Mouse (Mus musculus) embryonic stem cell, embryonic (primary cell): ENCODE measurements around the gene Mex3a.

Experiments
- CTCF ChIA-PET, 4 experiments: fragments of 300-600 bp in 2 of 4; fragments of 350-600 bp in 2 of 4; sonication (Branson Sonifier 250); formaldehyde crosslinking; loops; one replicate each; lab custom pipeline; 2022; ENCODE audit warnings: inconsistent platforms in 2 of 4; lab: Charles Lee
- POLR2A ChIA-PET, 4 experiments: fragments of 300-600 bp in 2 of 4; fragments of 350-600 bp in 2 of 4; sonication (Branson Sonifier 250); formaldehyde crosslinking; loops; one replicate each; lab custom pipeline; 2022; ENCODE audit warnings: antibody characterized with exemption in 4 of 4, inconsistent platforms in 1 of 4; lab: Charles Lee

Mex3a gene

DNA sequence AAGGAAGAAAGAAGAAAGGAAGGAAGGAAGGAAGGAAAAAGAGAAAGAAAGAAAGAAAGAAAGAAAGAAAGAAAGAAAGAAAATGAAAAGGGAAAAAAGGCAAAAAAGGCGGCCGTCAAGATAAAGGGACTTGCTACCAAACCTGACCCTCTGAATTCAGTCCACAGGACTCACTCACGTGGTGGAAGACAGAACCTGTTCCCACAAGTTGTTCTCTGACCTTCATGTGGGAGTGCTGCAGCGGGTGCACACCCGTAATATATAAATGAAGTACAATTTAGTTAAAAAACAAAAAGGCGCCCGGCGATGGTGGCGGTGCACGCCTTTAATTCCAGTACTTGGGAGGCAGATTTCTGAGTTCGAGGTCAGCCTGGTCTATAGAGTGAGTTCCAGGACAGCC lies 3.5 kb upstream of the Mex3a start:
- CTCF ChIA-PET: interaction anchor here in 1 of 4 experiments (0.6 to 2.0 kb wide), 3 partner anchors 40 to 387 kb away, joined by 3 to 11 read pairs (median 4); no protein-coding TSS in a partner anchor
- POLR2A ChIA-PET: interaction anchor here in 3 of 4 experiments (0.6 to 69.6 kb wide), 11 partner anchors 12 to 50 kb away, joined by 3 to 2954 read pairs (median 7); partner anchors contain the start of genes Ssr2 (in 2 of the 3), Lamtor2 (in 1 of the 3), Rab25 (in 1 of the 3) and Ubqln4 (in 1 of the 3)

DNA sequence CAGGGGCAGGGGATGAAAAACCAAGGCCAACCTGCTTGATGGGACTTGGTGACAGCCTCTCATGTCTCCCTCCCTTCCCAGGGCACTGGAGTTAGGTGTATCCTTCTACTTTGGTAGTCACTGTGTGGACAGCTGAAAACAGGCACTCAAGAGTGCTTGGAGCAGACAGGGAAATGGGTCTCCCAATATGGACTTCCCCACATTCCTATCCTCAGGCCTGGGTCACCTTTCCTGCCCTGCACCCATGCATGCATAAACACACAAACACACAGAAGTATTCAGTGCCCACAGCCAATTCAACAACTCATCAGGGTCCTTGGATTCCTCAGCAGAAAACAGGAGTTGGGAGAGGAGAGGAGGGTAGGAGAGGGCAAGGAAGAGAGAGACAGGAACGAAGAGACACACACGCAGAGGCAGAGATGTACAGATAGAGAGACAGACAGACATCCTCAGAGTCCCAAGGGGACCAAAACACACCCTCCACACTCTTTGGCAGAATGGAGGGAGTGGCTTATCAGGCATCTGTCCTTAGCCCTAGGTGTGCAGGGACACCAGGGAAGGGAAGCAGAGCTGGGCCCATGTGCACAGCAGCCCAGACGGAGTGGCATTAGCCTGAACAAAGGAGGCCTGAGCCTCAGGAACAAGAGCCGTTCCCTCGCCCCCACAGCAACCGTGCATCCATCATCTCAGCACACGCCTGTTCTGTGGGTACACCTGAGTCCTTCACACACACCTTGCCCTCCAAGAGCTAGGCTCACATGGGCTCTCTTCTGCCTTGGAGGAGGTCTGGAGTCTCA lies 2.8 kb upstream of the Mex3a start:
- ChIA-PET POLR2A (interaction anchor here in 3 of 4 experiments (0.7 to 69.6 kb wide), 45 partner anchors 11 to 194 kb away, joined by 3 to 2954 read pairs (median 7); partner anchors contain the start of genes Lamtor2 (in 3 of the 3), Pmf1 (in 3 of the 3), Smg5 (in 3 of the 3) and Tmem79 (in 3 of the 3)), CTCF (interaction anchor here (0.5 to 3.8 kb wide), 15 partner anchors 8 to 607 kb away, joined by 3 to 18 read pairs (median 5); partner anchors contain the start of gene Lmna (in 1 of the 4))

DNA sequence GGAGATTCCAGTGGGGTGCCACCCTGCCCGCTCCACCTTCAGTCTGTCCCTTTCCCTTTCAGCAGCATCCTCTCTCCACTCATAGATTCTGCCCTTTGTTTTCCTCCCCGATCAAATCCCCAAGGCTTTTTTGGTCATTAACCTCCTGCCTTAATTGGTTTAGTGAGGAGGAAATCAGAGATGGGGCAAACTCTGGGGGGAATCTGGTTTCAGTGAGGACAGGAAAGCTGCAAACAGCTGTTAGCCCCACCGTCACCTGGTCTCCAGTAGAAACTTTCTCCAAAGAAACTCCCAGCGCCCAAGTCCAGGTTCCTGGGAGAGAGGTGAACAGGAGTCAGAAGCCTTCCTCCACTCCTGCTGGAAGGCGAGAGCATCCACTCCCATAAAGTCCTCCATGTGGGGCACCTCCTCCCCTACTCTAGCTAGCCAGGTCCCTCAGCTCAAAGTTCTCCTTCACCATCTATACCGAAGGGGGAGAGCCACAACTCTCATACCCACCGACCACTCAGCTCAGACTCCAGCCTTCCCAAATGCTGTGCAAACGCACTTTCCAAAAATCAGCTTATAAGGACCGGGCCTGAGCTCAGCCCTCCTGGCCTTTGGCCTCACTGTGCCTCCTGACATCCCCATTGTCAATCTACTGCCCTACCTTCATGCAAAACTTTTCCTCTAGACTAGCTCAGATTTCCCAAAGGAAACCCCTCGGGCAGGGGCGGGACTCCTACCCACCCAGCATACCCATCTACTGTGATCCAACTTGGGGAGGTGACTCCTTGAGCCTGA lies 1.9 kb upstream of the Mex3a start:
- ChIA-PET CTCF (interaction anchor here (0.5 to 3.8 kb wide), 30 partner anchors 8 to 606 kb away, joined by 3 to 18 read pairs (median 4); partner anchors contain the start of genes Lmna (in 2 of the 4) and Pmf1 (in 1 of the 4)), POLR2A (interaction anchor here (0.5 to 69.6 kb wide), 81 partner anchors 8 to 572 kb away, joined by 3 to 2954 read pairs (median 4); partner anchors contain the start of genes Lamtor2 (in 4 of the 4), Pmf1 (in 3 of the 4), Rab25 (in 3 of the 4) and Smg5 (in 3 of the 4))

DNA sequence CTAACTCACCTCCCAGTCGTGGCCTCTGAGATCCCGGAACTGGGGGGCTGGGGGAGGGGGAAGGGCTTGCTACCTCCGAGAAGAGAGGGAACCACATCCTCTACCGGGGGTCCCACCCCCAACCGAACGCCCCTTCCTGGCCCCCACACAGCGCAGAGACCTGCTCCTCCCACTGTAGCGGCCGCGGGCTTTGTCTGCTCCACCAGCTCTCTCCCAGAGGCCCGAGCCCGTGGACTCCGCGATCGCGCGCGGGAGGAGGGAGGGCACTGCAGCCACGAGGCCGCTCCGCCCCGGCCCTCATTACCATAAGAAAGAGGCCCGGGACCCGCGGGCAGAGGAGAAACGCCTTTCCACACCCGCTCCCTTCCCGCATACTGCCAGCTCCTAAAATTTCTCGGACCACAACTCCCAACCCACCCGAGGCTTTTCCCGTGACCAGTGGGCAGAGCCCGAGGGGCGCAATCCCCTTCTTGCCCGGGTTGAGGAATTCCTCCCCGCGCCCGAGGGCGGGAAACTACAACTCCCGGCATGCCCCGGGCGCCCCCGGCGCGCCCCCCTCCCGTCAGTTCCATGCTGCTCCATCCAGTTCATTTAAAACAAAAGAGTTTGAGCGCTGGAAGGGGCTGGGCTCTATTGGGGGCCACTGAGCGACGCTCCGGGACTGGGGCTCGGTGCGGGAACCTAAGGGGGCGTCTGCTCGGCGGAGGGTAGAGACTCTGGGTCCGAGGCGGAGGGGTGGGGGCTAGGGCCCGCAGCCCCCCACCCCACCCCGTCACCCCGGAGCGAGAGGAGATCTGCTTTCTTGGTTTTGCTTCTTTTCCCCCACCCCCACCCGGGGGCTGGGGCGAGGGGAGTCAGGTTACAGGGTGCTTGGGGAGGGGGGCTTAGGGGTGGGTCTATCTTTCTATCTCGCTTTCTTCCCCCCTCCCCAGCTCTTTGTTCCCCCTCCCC lies 572 bp upstream of the Mex3a start:
- ChIA-PET CTCF (interaction anchor here (0.5 to 3.8 kb wide), 18 partner anchors 10 to 846 kb away, joined by 3 to 18 read pairs (median 4); partner anchors contain the start of gene Lmna (in 1 of the 4)), POLR2A (interaction anchor here (0.6 to 69.6 kb wide), 56 partner anchors 8 to 294 kb away, joined by 3 to 2954 read pairs (median 6); partner anchors contain the start of genes Ubqln4 (in 4 of the 4), Lamtor2 (in 3 of the 4), Pmf1 (in 3 of the 4) and Rab25 (in 3 of the 4))

DNA sequence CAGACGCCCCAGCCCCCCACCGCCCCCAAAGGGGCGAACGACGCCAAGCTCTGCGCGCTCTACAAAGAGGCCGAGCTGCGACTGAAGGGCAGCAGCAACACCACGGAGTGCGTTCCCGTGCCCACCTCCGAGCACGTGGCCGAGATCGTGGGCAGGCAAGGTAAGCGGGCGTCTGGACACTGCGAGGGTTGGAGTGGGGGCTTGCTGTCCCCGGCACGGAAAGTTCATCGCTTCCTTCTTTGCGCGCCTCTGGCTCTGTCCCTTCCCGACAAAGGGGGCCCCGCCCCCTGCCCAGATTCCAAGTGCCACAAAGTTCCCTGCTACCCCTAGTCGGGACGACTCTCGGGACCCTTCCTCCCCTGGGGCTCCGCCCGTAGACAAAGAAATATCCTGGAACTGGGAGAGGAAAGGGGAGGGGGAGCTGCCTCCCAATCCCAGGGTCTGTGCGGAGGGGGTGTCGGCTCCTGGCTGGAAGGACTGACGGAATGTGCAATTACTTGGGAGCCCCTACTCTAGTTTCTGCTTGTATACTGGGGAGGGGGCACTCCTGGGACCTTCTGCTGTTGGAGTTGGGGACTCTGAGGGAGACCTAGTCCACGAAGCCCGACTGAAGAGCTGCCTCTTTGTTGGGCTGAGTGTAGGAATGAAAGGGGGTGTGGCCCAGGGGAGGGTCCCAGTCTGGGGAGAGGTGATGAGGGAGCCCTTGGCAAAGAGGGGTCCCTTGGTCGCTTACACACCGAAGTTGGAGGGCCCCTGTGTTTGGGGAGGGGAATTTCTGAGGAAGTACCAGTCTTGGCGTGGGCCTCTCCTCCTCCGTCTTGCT lies 705 bp downstream of the Mex3a start:
- ChIA-PET POLR2A (interaction anchor here (0.5 to 69.6 kb wide), 42 partner anchors 11 to 239 kb away, joined by 3 to 2954 read pairs (median 4); partner anchors contain the start of genes Ubqln4 (in 4 of the 4), Lamtor2 (in 3 of the 4), Rab25 (in 3 of the 4) and Ssr2 (in 3 of the 4)), CTCF (interaction anchor here in 3 of 4 experiments (0.7 to 3.8 kb wide), 12 partner anchors 9 to 87 kb away, joined by 3 to 18 read pairs (median 3); partner anchors contain the start of gene Lmna (in 1 of the 3))

DNA sequence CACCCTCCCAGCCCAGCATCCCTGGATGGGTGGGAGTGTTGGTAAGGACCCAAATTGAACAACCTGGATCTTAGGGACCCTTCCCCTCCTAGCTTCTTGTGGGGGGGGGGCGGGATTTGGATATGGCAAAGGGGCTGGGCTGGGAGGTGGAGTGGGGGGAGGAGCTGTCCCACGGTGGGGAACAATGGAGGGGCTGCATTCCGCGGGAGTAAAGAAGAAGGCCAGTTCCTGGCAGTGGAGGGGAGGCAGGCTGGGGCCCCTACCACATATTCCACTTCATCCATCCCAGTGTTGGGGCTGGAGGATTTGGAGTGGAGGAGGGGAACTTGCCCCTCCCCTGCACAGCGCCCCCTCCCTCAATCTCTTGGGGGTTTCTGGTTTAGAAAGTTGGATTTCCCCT lies 1.5 kb downstream of the Mex3a start:
- CTCF ChIA-PET: interaction anchor here in 3 of 4 experiments (0.6 to 1.8 kb wide), 8 partner anchors 11 to 87 kb away, joined by 3 to 9 read pairs (median 4); partner anchors contain the start of gene Lmna (in 1 of the 3)
- POLR2A ChIA-PET: interaction anchor here (0.5 to 69.6 kb wide), 32 partner anchors 10 to 239 kb away, joined by 3 to 2954 read pairs (median 5); partner anchors contain the start of genes Lamtor2 (in 3 of the 4), Ssr2 (in 3 of the 4), Ubqln4 (in 3 of the 4) and Rab25 (in 2 of the 4)

DNA sequence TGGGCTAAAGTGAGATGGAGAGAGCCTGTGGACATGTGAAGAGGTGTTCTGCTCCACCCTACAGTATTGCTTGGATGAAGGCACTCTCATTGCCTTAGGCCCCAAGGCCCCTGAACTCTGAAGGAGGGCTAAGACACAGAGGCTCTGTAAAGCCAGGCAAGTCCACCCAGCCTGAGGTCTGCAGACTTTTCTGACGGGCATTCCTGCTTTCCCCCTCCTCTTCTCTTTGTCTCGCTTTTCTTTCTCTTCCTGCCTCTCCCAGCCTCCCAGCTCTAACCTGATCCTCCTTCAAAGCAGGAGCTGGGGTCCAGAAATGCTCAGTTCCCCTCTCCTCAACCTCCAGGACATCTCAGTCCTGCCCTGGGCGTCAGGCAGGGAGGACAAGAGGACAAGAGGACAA lies 2.8 kb downstream of the Mex3a start:
- ChIA-PET CTCF (interaction anchor here in 1 of 4 experiments (1.0 kb wide), 1 partner anchor 73 kb away, joined by 3 read pairs; no protein-coding TSS in a partner anchor), POLR2A (interaction anchor here in 2 of 4 experiments (1.0 to 69.6 kb wide), 9 partner anchors 10 to 125 kb away, joined by 3 to 2954 read pairs (median 7); partner anchors contain the start of genes Rab25 (in 2 of the 2), Lamtor2 (in 1 of the 2), Pmf1 (in 1 of the 2) and Ssr2 (in 1 of the 2))

DNA sequence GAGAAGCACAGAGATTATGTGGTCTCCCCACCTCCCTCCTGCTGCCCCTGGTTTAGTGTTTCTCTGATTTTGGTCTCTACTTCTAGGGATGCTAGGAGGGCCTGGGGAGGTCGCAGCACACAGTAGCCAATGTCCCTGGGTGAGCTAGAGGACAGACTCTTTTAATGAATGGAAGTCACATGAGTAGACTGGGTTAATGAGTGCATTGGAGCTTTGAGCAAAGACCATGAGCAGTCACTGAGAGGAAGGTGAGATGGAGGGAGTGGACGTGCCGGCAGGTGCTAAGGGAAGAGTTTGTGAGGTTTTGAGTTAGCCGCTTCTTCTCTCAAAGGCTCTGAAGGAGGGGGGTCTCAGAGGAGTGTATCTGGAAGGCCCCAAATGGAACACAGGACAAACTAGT lies 3.3 kb downstream of the Mex3a start:
- POLR2A ChIA-PET: interaction anchor here in 3 of 4 experiments (0.6 to 69.6 kb wide), 10 partner anchors 9 to 125 kb away, joined by 3 to 2954 read pairs (median 4); partner anchors contain the start of genes Rab25 (in 2 of the 3), Lamtor2 (in 1 of the 3), Pmf1 (in 1 of the 3) and Ssr2 (in 1 of the 3)
- CTCF ChIA-PET: interaction anchor here in 1 of 4 experiments (0.6 to 1.0 kb wide), 2 partner anchors 72 to 299 kb away, joined by 3 read pairs; no protein-coding TSS in a partner anchor

DNA sequence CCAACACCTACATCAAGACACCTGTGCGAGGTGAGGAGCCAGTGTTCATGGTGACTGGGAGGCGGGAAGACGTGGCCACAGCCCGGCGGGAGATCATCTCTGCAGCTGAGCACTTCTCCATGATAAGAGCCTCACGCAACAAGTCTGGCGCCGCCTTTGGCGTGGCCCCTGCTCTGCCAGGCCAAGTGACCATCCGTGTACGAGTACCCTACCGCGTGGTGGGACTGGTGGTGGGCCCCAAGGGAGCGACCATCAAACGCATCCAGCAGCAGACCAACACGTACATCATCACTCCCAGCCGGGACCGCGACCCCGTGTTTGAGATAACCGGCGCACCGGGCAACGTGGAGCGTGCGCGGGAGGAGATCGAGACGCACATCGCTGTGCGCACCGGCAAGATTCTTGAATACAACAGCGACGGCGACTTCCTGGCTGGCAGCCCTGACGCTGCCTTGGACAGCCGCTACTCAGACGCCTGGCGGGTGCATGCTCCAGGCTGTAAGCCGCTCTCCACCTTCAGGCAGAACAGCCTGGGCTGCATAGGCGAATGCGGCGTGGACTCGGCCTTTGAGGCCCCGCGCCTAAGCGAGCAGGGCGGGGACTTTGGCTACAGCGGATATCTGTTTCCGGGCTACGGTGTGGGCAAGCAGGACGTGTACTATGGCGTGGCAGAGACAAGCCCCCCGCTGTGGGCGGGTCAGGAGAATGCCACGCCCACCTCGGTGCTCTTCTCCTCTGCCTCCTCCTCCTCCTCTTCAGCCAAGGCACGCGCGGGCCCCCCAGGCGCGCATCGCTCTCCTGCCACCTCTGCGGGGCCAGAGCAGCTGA lies 4.1 kb downstream of the Mex3a start:
- POLR2A ChIA-PET: interaction anchor here in 3 of 4 experiments (0.7 to 69.6 kb wide), 11 partner anchors 8 to 126 kb away, joined by 3 to 2954 read pairs (median 4); partner anchors contain the start of genes Lamtor2 (in 2 of the 3), Rab25 (in 2 of the 3), Ubqln4 (in 2 of the 3) and Pmf1 (in 1 of the 3)
- CTCF ChIA-PET: interaction anchor here in 1 of 4 experiments (0.5 to 1.0 kb wide), 3 partner anchors 71 to 396 kb away, joined by 3 to 5 read pairs (median 3); no protein-coding TSS in a partner anchor

DNA sequence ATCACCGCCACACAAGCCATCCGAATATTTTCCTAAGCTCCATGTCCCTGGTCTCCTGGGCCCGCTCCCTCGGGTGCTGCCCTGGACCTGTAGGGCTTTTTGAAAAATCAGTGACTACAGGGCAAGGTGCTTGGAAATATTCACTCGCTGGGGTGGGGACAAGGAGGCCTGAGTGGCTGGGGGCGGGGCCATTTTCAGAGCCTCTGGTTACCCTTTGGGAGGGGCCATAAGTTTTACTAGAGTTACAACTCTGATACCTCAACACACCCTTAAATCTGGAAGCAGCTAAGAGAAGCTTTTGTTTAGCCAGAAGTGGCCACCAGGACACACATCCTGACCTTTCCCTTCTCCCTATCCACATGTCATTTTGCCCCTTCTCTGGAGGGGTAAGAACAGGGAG lies 5.0 kb downstream of the Mex3a start:
- ChIA-PET POLR2A (interaction anchor here in 3 of 4 experiments (0.7 to 69.6 kb wide), 9 partner anchors 13 to 94 kb away, joined by 3 to 2954 read pairs (median 4); partner anchors contain the start of genes Lamtor2 (in 3 of the 3), Ubqln4 (in 2 of the 3), Rab25 (in 1 of the 3) and Ssr2 (in 1 of the 3)), CTCF (interaction anchor here in 2 of 4 experiments (0.5 to 1.4 kb wide), 3 partner anchors 15 to 395 kb away, joined by 3 to 5 read pairs (median 3); partner anchors contain the start of gene Lamtor2 (in 1 of the 2))

DNA sequence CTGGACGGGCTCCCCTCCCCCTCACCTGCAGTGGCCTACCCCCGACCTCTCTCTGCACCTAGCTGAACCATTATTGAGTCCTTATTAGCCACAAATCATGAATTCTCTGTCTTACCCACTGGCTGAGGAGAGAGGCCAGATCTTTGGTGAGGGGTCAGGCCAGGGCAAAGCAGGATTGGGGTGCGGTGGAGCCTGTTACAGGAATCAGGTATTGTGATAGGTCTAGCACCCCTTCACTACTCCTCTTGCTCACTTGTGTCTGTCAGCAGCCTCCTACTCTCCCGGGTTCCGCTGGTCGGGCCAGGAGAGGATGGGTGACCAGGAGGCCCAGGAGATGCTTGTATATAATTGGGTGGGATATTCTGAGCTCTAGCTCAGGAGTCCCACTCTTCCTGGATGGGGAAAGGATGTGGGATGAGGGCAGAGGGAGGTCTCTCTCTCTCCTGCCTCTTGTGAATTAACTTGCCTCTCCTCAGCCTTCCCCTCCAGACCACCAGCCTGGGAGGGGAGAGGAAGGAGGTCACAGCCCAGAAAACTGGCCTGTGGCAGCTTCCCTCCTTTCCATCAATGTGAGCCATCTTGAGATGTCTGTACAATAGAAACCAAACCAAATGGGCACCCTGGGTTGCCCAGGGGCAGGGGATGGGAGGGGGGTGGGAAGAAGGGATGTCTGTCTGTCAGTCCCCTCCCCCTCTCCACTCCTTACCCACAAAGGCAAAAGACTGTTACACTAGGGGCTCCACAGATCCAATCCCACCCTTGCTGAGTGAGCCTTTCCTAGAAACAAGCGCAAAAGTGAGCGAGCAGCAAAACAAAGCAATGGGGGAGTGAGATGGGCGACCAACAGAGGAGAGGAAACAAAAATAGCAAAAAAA lies 6.3 kb downstream of the Mex3a start:
- POLR2A ChIA-PET: interaction anchor here in 3 of 4 experiments (0.6 to 69.6 kb wide), 12 partner anchors 7 to 566 kb away, joined by 3 to 2954 read pairs (median 4); partner anchors contain the start of genes Lamtor2 (in 2 of the 3), Mex3a (in 2 of the 3), Ubqln4 (in 2 of the 3) and Rab25 (in 1 of the 3)
- CTCF ChIA-PET: interaction anchor here (0.6 to 1.4 kb wide), 7 partner anchors 8 to 231 kb away, joined by 3 to 6 read pairs (median 3); partner anchors contain the start of gene Lamtor2 (in 1 of the 4)

DNA sequence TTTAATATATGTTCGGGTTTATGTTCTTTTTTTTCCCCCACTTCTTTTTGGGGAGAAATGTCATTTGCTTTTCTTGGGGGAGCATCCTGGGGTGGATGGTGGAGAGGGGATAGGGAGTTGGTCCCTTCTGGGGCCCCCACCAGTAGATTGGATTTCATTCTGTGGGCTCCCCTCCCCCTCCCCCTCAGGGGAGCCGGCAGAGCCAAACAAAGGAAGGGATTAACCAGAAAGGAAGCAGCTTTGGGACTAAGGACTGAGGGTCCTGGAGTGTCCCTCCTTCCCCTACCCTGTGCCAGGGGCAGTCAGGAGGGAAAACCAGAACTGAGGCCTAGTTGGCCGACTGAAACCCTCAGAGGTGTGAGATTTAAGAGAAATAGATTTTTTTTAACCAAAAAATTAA lies 7.2 kb downstream of the Mex3a start:
- CTCF ChIA-PET: interaction anchor here in 3 of 4 experiments (0.7 to 1.8 kb wide), 6 partner anchors 13 to 213 kb away, joined by 3 to 6 read pairs (median 3); partner anchors contain the start of gene Lamtor2 (in 1 of the 3)
- POLR2A ChIA-PET: interaction anchor here (0.6 to 69.6 kb wide), 25 partner anchors 8 to 203 kb away, joined by 3 to 2954 read pairs (median 6); partner anchors contain the start of genes Lamtor2 (in 3 of the 4), Ssr2 (in 3 of the 4), Mex3a (in 2 of the 4) and Rab25 (in 2 of the 4)
